Mouse (Mus musculus) erythroid progenitor cell, adult 5-6 weeks (primary cell): ENCODE data around the gene C1rl. TPM values are rescaled to one million over a fixed set of nuclear protein-coding genes. Genes with fewer than 3 reads are reported as not detected.

ENCODE experiments used
- ATAC-seq: replicated peaks from 2 replicates; pipeline ENCODE4 v1.8.0; 2016; ENCODE audit warnings: moderate number of reproducible peaks, mild to moderate bottlenecking, moderate TSS enrichment, inconsistent platforms; ENCODE audit not compliant: poor library complexity, low FRiP score, severe bottlenecking
- total RNA-seq, 2 experiments: library from RNA; stranded (forward) in 1 of 2; stranded (reverse) in 1 of 2; fragments of 150-400 nt in 1 of 2; fragments of 186-747, 209-891 nt in 1 of 2; gene quantifications; 2 replicates each; pipeline versions ENCODE4 v1.2.3 to v1.2.4; 2015 to 2017; ENCODE audit warnings: low replicate concordance in 2 of 2

Gene C1rl
- total RNA-seq, 2 experiments from 2014 or later = 0.91 to 4.2 TPM

DNA sequence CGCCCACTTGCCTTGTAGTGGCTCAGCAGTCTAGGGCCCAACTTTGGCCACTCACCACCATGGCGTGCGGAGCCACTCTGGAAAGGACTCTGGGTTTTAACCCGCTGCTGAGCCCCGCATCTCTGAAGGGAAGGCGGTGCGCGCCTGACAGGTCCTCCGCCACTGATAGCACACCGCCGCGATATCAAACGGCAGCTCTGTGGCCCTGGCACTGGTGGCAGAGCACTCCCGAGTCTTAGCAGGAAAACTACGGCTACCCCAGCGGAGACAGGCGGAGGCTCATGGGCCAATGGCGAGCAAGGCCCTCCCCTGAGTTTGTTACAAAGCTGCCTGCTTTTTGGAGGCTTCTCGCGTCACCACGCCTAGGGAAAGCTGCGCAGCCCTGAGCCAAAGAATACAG, 59.9 kb downstream of the C1rl start:
- ATAC-seq = no peak

DNA sequence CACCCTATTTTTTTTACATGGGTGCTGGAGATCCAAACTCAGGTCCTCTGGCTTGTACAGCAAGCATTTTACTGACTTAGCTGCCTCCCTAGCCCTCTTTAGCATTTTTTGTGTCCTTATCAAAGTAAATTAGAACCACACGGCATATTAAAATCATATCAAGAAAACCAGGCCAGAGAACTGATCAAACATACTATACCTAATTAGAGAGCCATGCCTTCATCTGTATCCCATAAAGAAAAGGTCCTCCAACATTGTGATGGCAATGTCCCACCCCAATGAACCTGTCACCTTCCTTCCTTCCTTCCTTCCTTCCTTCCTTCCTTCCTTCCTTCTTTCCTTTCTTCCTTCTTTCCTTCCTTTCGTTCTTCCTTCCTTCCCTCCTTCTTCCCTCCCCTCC, 63.0 kb downstream of the C1rl start:
- peak; percentile 63; the same call in 1 of the 2 replicates for ATAC-seq

Other genes with a start within 250 kb of the C1rl start
- 8.4 and 9.7 TPM in 2 replicates for gene Cd163, start 188.5 kb upstream of the C1rl start, total RNA-seq (2015; ENCODE audit: low replicate concordance)
- 27.2 and 37.1 TPM in 2 replicates for gene Cd163, start 188.5 kb upstream of the C1rl start, total RNA-seq (2017; ENCODE audit: low replicate concordance)
- 0.84 and 5.0 TPM in 2 replicates for gene Pex5, start 78.0 kb upstream of the C1rl start, total RNA-seq (2015; ENCODE audit: low replicate concordance)
- 3.7 and 6.3 TPM in 2 replicates for gene Pex5, start 78.0 kb upstream of the C1rl start, total RNA-seq (2017; ENCODE audit: low replicate concordance)
- 6.1 TPM in 1 of 2 replicates, not detected in the other for gene Clstn3, start 28.3 kb upstream of the C1rl start, total RNA-seq (2015; ENCODE audit: low replicate concordance)
- 0.68 and 1.0 TPM in 2 replicates for gene Clstn3, start 28.3 kb upstream of the C1rl start, total RNA-seq (2017; ENCODE audit: low replicate concordance)
- gene C1ra, start 19.3 kb downstream of the C1rl start, total RNA-seq (2015; ENCODE audit: low replicate concordance) = 5.4 TPM in 1 of 2 replicates, not detected in the other
- gene C1ra, start 19.3 kb downstream of the C1rl start, total RNA-seq (2017; ENCODE audit: low replicate concordance) = 0.51 and 2.4 TPM in 2 replicates
- 0.84 TPM in 1 of 2 replicates, not detected in the other for gene C1s1, start 49.2 kb downstream of the C1rl start, total RNA-seq (2015; ENCODE audit: low replicate concordance)
- 1.4 TPM in 1 of 2 replicates, not detected in the other for gene C1s1, start 49.2 kb downstream of the C1rl start, total RNA-seq (2017; ENCODE audit: low replicate concordance)
- not detected in 2 replicates for gene C1rb, start 77.2 kb downstream of the C1rl start, total RNA-seq (2015; ENCODE audit: low replicate concordance)
- not detected in 2 replicates for gene C1rb, start 77.2 kb downstream of the C1rl start, total RNA-seq (2017; ENCODE audit: low replicate concordance)
- not detected in 2 replicates for gene C1s2, start 143.0 kb downstream of the C1rl start, total RNA-seq (2015; ENCODE audit: low replicate concordance)
- gene C1s2, start 143.0 kb downstream of the C1rl start, total RNA-seq (2017; ENCODE audit: low replicate concordance) = not detected in 2 replicates
- 452 and 538 TPM in 2 replicates for gene Lpcat3, start 169.9 kb downstream of the C1rl start, total RNA-seq (2015; ENCODE audit: low replicate concordance)
- gene Lpcat3, start 169.9 kb downstream of the C1rl start, total RNA-seq (2017; ENCODE audit: low replicate concordance) = 191 and 249 TPM in 2 replicates
- gene Emg1, start 219.1 kb downstream of the C1rl start, total RNA-seq (2015; ENCODE audit: low replicate concordance) = 103 and 153 TPM in 2 replicates
- 69.4 and 86.4 TPM in 2 replicates for gene Emg1, start 219.1 kb downstream of the C1rl start, total RNA-seq (2017; ENCODE audit: low replicate concordance)
- gene Phb2, start 219.2 kb downstream of the C1rl start, total RNA-seq (2015; ENCODE audit: low replicate concordance) = 61.2 and 143 TPM in 2 replicates
- 76.0 and 79.9 TPM in 2 replicates for gene Phb2, start 219.2 kb downstream of the C1rl start, total RNA-seq (2017; ENCODE audit: low replicate concordance)
- gene Ptpn6, start 245.6 kb downstream of the C1rl start, total RNA-seq (2015; ENCODE audit: low replicate concordance) = 39.3 and 91.8 TPM in 2 replicates
- gene Ptpn6, start 245.6 kb downstream of the C1rl start, total RNA-seq (2017; ENCODE audit: low replicate concordance) = 91.8 and 94.2 TPM in 2 replicates
- gene Grcc10, start 248.3 kb downstream of the C1rl start, total RNA-seq (2015; ENCODE audit: low replicate concordance) = 26.0 and 63.4 TPM in 2 replicates
- 21.9 and 23.3 TPM in 2 replicates for gene Grcc10, start 248.3 kb downstream of the C1rl start, total RNA-seq (2017; ENCODE audit: low replicate concordance)